Mouse (Mus musculus) forebrain, embryonic 13.5 days (tissue): ENCODE measurements around the gene Paqr7. TPM values are rescaled to one million over a fixed set of nuclear protein-coding genes. Genes with fewer than 3 reads are reported as not detected.

ENCODE experiments used
- ATAC-seq: fragments of 200-750 bp; cut with Nextera tagmentation; 2 replicates; pipeline ENCODE4 v1.8.0; 2017
- H3K27ac ChIP-seq: fragments of 300-500 bp; sonication (generic); 2 replicates; pipeline ENCODE4 v1.5.1; 2015; ENCODE audit warnings: inconsistent platforms, mild to moderate bottlenecking, moderate library complexity
- H3K27me3 ChIP-seq: fragments of 300-500 bp; sonication (generic); 2 replicates; pipeline ENCODE4 v1.6.1; 2015; ENCODE audit warnings: mild to moderate bottlenecking, inconsistent platforms
- H3K36me3 ChIP-seq: fragments of 300-500 bp; sonication (generic); 2 replicates; pipeline ENCODE4 v1.6.1; 2015; ENCODE audit warnings: mild to moderate bottlenecking, inconsistent platforms; ENCODE audit not compliant: poor library complexity, severe bottlenecking
- H3K4me1 ChIP-seq: fragments of 300-500 bp; sonication (generic); 2 replicates; pipeline ENCODE4 v1.6.1; 2015; ENCODE audit warnings: inconsistent platforms
- H3K4me2 ChIP-seq: fragments of 300-500 bp; sonication (generic); 2 replicates; pipeline ENCODE4 v1.6.1; 2015; ENCODE audit warnings: inconsistent platforms, mild to moderate bottlenecking, moderate library complexity
- H3K4me3 ChIP-seq: fragments of 300-500 bp; sonication (generic); 2 replicates; pipeline ENCODE4 v1.5.1; 2015; ENCODE audit warnings: mild to moderate bottlenecking, inconsistent platforms
- H3K9ac ChIP-seq: fragments of 300-500 bp; sonication (generic); 2 replicates; pipeline ENCODE4 v1.6.1; 2015; ENCODE audit warnings: mild to moderate bottlenecking, inconsistent platforms
- H3K9me3 ChIP-seq: fragments of 300-500 bp; sonication (generic); replicated peaks from 2 replicates; pipeline ENCODE4 v1.6.1; 2016; ENCODE audit warnings: inconsistent platforms
- WGBS: fragments of 180-500 bp; shearing (Covaris S2); methylation state at CpG from one replicate; pipeline ENCODE4 v1.1.7; 2015; 5-methylcytosine and 5-hydroxymethylcytosine counted together
- polyA plus RNA-seq: library from polyadenylated mRNA; unstranded; fragments of >200 nt; fragmentation: Nextera tagmentation; extraction: Ambion mirVana; gene quantifications from 2 replicates; pipeline ENCODE4 v1.2.1, GENCODE M21; 2015

The Paqr7 gene
- polyA plus RNA-seq, 1 experiment from 2014 or later = 5.5 TPM

DNA sequence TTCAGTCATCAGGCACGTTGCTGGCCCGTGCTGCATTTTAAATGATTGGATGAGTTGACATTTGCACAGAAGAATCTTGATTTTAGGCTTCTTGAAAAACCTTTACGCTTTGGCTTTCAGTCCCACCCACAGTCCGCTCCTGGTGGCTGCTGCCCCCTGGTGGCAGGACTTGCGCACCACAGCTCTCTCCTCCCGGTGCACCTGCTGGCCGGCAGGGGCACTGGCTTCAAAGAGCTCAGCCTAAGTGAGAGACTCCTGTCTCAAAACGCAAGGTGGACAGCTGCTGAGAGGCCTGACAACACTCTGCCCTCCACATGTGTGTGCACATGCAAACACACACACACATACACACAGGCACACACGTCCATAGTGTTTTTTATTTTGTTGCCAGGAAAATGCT lies 18.5 kb upstream of the Paqr7 start:
- H3K4me3 ChIP-seq = no peak overlapping the region
- peaks cover 39% of the 10 kb centered on the region for H3K36me3 ChIP-seq
- H3K9me3 ChIP-seq = no peaks in the 10 kb centered on the region
- H3K9ac ChIP-seq = peak overlapping the region; percentile 37
- peaks cover 3% of the 10 kb centered on the region; the same call in 1 of the 2 replicates for H3K27me3 ChIP-seq
- ATAC-seq = peak; percentile 72
- H3K27ac ChIP-seq = peak overlapping the region; percentile 64
- peaks cover 21% of the 10 kb centered on the region for H3K4me1 ChIP-seq
- no peak overlapping the region for H3K4me2 ChIP-seq
- 7% methylated on average over 9 of the region's 9 CpGs for WGBS

DNA sequence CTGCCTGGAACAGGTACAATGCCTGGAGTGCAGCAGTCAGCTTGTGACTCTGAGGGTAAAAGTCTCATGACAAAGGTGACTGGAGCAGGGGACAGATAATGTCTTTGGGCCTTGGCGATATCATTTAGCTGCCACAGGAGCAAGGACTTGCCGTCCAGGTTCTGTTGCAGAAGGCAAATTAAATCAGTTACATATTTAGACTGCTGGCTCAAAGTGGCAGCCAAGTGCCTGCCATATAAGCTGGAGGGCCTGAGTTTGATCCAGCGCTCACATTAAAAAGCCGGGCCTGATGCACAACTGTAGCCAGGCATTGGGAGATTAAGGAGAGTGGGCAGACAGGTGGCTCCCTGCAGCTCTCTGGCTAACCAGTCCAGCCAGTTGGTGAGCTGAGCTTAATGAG lies 16.7 kb upstream of the Paqr7 start:
- peaks cover 3% of the 10 kb centered on the region; the same call in 1 of the 2 replicates for H3K27me3 ChIP-seq
- no peak overlapping the region for H3K9ac ChIP-seq
- H3K9me3 ChIP-seq = no peaks in the 10 kb centered on the region
- ATAC-seq = no peak
- no peak overlapping the region for H3K4me3 ChIP-seq
- 88% methylated on average over 4 of the region's 4 CpGs for WGBS
- H3K27ac ChIP-seq = no peak overlapping the region
- H3K36me3 ChIP-seq = peaks cover 24% of the 10 kb centered on the region
- peaks cover 9% of the 10 kb centered on the region for H3K4me1 ChIP-seq
- no peak overlapping the region for H3K4me2 ChIP-seq

GRCm38 (mm10) chr4:134480864-134481263 lies 15.6 kb upstream of the Paqr7 start:
- no peak for ATAC-seq
- no peaks in the 10 kb centered on the region for H3K9me3 ChIP-seq

GRCm38 (mm10) chr4:134481270-134481669 lies 15.2 kb upstream of the Paqr7 start:
- no peak overlapping the region for H3K27ac ChIP-seq
- peaks cover 3% of the 10 kb centered on the region; the same call in 1 of the 2 replicates for H3K27me3 ChIP-seq
- 63% methylated on average over 6 of the region's 6 CpGs for WGBS
- no peak overlapping the region for H3K4me3 ChIP-seq
- no peak overlapping the region for H3K9ac ChIP-seq
- ATAC-seq = no peak
- no peak overlapping the region for H3K4me2 ChIP-seq
- H3K4me1 ChIP-seq = peaks cover 5% of the 10 kb centered on the region; the same call in 1 of the 2 replicates
- peaks cover 10% of the 10 kb centered on the region for H3K36me3 ChIP-seq
- H3K9me3 ChIP-seq = no peaks in the 10 kb centered on the region

More at GRCm38 (mm10) chr4:134480864-134481263, 15.6 kb upstream of the Paqr7 start:
- peaks cover 5% of the 10 kb centered on the region; the same call in 1 of the 2 replicates for H3K4me1 ChIP-seq
- H3K36me3 ChIP-seq = peaks cover 14% of the 10 kb centered on the region
- no peak overlapping the region for H3K27ac ChIP-seq
- WGBS = 23% methylated on average over 6 of the region's 6 CpGs
- peaks cover 3% of the 10 kb centered on the region; the same call in 1 of the 2 replicates for H3K27me3 ChIP-seq
- H3K4me2 ChIP-seq = no peak overlapping the region
- no peak overlapping the region for H3K4me3 ChIP-seq
- no peak overlapping the region for H3K9ac ChIP-seq

GRCm38 (mm10) chr4:134482442-134482841 lies 14.1 kb upstream of the Paqr7 start:
- WGBS = 83% methylated on average over 8 of the region's 8 CpGs
- no peaks in the 10 kb centered on the region for H3K36me3 ChIP-seq
- H3K9ac ChIP-seq = no peak overlapping the region
- ATAC-seq = no peak
- no peaks in the 10 kb centered on the region for H3K9me3 ChIP-seq
- H3K4me3 ChIP-seq = no peak overlapping the region
- peaks cover 3% of the 10 kb centered on the region; the same call in 1 of the 2 replicates for H3K27me3 ChIP-seq
- peaks cover 5% of the 10 kb centered on the region; the same call in 1 of the 2 replicates for H3K4me1 ChIP-seq
- no peak overlapping the region for H3K27ac ChIP-seq
- H3K4me2 ChIP-seq = no peak overlapping the region

- WGBS = 71% methylated on average over 6 of the region's 6 CpGs
- Histone ChIP-seq H3K27me3 (peaks cover 3% of the 10 kb centered on the region; the same call in 1 of the 2 replicates), H3K36me3 (no peaks in the 10 kb centered on the region), H3K9ac (no peak overlapping the region), H3K4me3 (no peak overlapping the region), H3K9me3 (no peaks in the 10 kb centered on the region), H3K4me2 (no peak overlapping the region), H3K27ac (no peak overlapping the region), H3K4me1 (peaks cover 3% of the 10 kb centered on the region; the same call in 1 of the 2 replicates)
- ATAC-seq = no peak
Observed at GRCm38 (mm10) chr4:134483078-134483688, 13.3 kb upstream of the Paqr7 start.

- no peak for ATAC-seq
- Histone ChIP-seq H3K4me1 (peaks cover 2% of the 10 kb centered on the region; the same call in 1 of the 2 replicates), H3K9me3 (no peaks in the 10 kb centered on the region), H3K27me3 (peaks cover 3% of the 10 kb centered on the region; the same call in 1 of the 2 replicates), H3K27ac (no peak overlapping the region), H3K4me3 (no peak overlapping the region), H3K9ac (no peak overlapping the region), H3K36me3 (no peaks in the 10 kb centered on the region), H3K4me2 (no peak overlapping the region)
- 50% methylated on average over 6 of the region's 6 CpGs for WGBS
Observed at GRCm38 (mm10) chr4:134483696-134484095, 12.8 kb upstream of the Paqr7 start.

DNA sequence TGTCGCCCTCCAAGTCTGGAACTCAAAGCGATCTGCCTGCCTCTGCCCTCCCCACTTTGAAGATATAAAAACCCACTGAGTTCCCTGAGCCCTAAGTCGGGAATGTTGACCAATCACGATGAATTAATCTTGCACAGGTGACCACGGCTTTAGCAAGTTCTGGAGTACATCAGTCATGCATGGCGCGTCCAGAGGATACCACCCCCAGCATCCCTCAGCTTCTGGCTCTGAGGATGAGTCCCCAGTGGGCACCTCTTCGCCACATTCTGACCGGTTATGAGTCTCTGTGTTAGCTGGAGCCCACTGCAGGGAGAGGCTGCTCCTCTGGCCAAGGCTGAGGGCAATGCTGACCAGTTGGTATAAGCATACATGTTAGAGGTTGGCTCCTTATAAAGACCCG lies 12.3 kb upstream of the Paqr7 start:
- Histone ChIP-seq H3K27me3 (peaks cover 3% of the 10 kb centered on the region; the same call in 1 of the 2 replicates), H3K9ac (no peak overlapping the region), H3K4me2 (no peak overlapping the region), H3K9me3 (no peaks in the 10 kb centered on the region), H3K4me1 (peaks cover 2% of the 10 kb centered on the region; the same call in 1 of the 2 replicates), H3K27ac (no peak overlapping the region), H3K36me3 (no peaks in the 10 kb centered on the region), H3K4me3 (no peak overlapping the region)
- 83% methylated on average over 10 of the region's 10 CpGs for WGBS
- ATAC-seq = no peak

GRCm38 (mm10) chr4:134485151-134485900 lies 11.2 kb upstream of the Paqr7 start:
- ATAC-seq = no peak
- 84% methylated on average over 5 of the region's 5 CpGs for WGBS
- Histone ChIP-seq H3K9me3 (no peaks in the 10 kb centered on the region), H3K4me1 (peaks cover 2% of the 10 kb centered on the region; the same call in 1 of the 2 replicates), H3K27me3 (peaks cover 3% of the 10 kb centered on the region; the same call in 1 of the 2 replicates), H3K27ac (no peak overlapping the region), H3K36me3 (no peaks in the 10 kb centered on the region), H3K9ac (no peak overlapping the region), H3K4me3 (no peak overlapping the region), H3K4me2 (no peak overlapping the region)

DNA sequence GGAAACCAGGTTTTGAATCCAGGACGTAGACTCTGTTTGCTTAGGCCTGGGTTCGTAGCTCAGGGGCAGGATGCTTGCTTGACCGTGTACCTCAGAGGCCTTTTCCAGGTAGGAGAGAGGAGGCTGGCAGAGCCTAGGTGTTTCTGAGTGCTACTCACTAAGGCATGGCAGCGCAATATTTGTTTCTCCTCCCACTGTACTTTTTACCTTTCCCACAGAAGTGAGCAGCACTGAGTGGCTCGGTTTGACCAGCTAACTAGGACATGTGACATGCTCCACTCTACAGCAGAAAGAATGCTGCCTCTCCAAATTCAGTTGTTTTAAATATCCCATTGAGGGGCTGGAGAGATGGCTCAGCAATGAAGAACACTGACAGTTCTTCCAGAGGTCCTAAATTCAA lies 8.3 kb upstream of the Paqr7 start:
- 88% methylated on average over 5 of the region's 5 CpGs for WGBS
- ATAC-seq = no peak

DNA sequence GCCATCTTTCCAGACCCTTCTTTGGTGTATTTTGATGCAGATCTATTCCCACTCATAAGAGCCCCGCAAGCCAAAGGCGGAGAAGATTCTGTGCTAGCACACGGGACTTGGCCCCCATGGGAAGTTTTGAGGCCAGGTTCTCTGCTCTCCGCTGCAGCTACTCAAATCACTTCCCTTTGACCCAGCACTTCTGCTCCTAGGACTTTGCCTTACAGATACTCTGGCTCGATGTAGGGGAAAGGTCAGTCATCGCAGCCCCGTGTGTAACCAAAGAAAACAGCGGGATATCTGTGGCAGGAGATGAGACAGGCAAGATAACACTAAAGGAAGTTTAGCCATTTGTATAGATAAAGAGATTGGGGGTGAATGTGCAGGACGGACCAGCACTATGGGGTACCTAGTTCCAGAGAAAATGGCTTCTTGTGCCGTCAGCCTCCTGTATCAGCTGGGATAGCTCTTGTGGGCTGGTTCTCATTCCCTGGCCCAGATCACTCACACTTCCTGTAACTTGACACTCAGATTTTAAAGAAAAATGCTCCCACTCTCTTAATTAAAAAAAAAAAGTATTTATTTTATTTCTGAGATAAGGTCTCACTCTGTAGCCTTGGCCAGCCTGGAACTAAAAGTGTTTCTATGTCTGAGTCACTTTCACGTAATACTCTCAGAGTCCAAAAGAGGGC lies 6.4 kb upstream of the Paqr7 start:
- no peak overlapping the region for H3K4me3 ChIP-seq
- H3K36me3 ChIP-seq = no peaks in the 10 kb centered on the region
- ATAC-seq = no peak
- no peaks in the 10 kb centered on the region for H3K9me3 ChIP-seq
- H3K9ac ChIP-seq = no peak overlapping the region
- WGBS = 94% methylated on average over 11 of the region's 11 CpGs
- no peaks in the 10 kb centered on the region for H3K27me3 ChIP-seq
- 0 out of 2 replicates have a peak, but pooled peaks cover 10% of the 10 kb centered on the region for H3K4me1 ChIP-seq
- no peak overlapping the region for H3K4me2 ChIP-seq
- H3K27ac ChIP-seq = no peak overlapping the region

More for the DNA sequence above, 8.3 kb upstream of the Paqr7 start:
- H3K27ac ChIP-seq = no peak overlapping the region
- no peaks in the 10 kb centered on the region for H3K9me3 ChIP-seq
- no peak overlapping the region for H3K9ac ChIP-seq
- no peaks in the 10 kb centered on the region for H3K27me3 ChIP-seq
- H3K4me1 ChIP-seq = peaks cover 7% of the 10 kb centered on the region; the same call in 1 of the 2 replicates
- H3K4me3 ChIP-seq = no peak overlapping the region
- H3K36me3 ChIP-seq = no peaks in the 10 kb centered on the region
- H3K4me2 ChIP-seq = no peak overlapping the region

- H3K9me3 ChIP-seq = no peaks in the 10 kb centered on the region
- H3K4me3 ChIP-seq = no peak overlapping the region
- 61% methylated on average over 6 of the region's 6 CpGs for WGBS
- H3K9ac ChIP-seq = no peak overlapping the region
- no peaks in the 10 kb centered on the region for H3K27me3 ChIP-seq
- H3K4me1 ChIP-seq = peaks cover 17% of the 10 kb centered on the region
- H3K27ac ChIP-seq = no peak overlapping the region
- H3K4me2 ChIP-seq = no peak overlapping the region
- H3K36me3 ChIP-seq = no peaks in the 10 kb centered on the region
- ATAC-seq = no peak
Observed at GRCm38 (mm10) chr4:134491716-134492115, 4.8 kb upstream of the Paqr7 start.
